Mouse (Mus musculus) colon, adult 2 months (tissue): ENCODE data around the gene Lrrc66. TPM values are rescaled to one million over a fixed set of nuclear protein-coding genes. Genes with fewer than 3 reads are reported as not detected.

Experiments
- polyA plus RNA-seq: library from polyadenylated mRNA; depleted of rRNA; stranded (reverse); fragments of >200 nt; gene quantifications from 2 replicates; pipeline ENCODE4 v1.2.3, GENCODE M21; 2012; rRNA removed

Lrrc66 gene
- polyA plus RNA-seq, result 14.6 and 16.3 TPM in 2 replicates

GRCm38 (mm10) chr5:73632291-73632690, at the start of gene Lrrc66:
Lrrc66 (minus strand) TSS chr5:73632526.

GRCm38 (mm10) chr5:73651061-73651854, 18.9 kb upstream of the Lrrc66 start, which contains the start of gene Spata18:
Spata18 (plus strand) TSS chr5:73651379.

GRCm38 (mm10) chr5:73647261-73647900, 15.1 kb upstream of the Lrrc66 start, which contains the start of gene Sgcb:
Sgcb (minus strand) TSS chr5:73647790.

Other genes with a start within 250 kb of the Lrrc66 start
- 8.3 and 9.5 TPM in 2 replicates for gene Cwh43, start 226.5 kb downstream of the Lrrc66 start, polyA plus RNA-seq
- gene Dcun1d4, start 151.5 kb downstream of the Lrrc66 start, polyA plus RNA-seq, result 2.3 and 2.7 TPM in 2 replicates
- gene Sgcb, start 15.3 kb upstream of the Lrrc66 start, polyA plus RNA-seq, result 2.8 and 3.0 TPM in 2 replicates
- not detected in 2 replicates for gene Spata18, start 18.9 kb upstream of the Lrrc66 start, polyA plus RNA-seq